Mouse (Mus musculus) retina, adult 2 months (tissue): ENCODE data around the gene Npr3.
"Not testable (repeated sequence)": the region's sequence is repeated elsewhere in the genome, so short reads cannot be mapped to it uniquely, and the experiment has no call there.

Experiments used
- DNase-seq: peaks from one replicate; pipeline ENCODE4 v3.0.0-alpha.2; 2012; ENCODE audit warnings: low read depth, low spot score

The Npr3 gene

DNA sequence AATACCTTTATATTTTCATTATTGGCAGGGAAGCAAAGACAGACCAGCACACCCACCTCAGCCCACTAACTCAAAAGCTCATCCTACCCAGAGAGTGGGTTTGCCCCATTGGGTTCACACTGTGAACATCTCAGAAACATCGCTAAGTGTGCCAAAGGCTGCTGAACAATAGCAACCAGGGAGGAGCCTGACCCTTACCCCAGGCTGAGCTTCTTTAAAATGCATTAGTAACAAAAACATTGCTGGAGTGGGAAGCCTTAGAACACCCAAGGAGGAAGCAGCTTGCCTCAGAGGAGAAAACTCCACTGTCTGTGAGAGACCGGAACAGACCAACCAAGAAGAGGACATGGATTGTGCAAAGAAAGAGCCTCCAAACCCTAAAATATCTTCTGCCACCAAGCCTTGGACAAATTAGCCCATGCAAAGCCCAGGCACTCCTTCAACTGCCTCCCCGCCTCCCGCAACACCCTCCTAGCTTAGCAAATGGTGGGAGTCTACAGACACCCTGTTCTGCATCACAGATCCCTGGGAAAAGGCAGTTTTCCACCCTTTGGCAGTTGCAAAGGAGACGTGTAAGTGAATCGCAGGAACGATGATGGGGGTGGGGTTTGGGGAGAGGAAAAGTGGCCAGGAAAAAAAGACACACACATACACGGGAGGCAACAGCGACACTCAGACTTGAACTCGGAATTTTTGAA lies 24.4 kb downstream of the Npr3 start:
- no peak for DNase-seq

GRCm38 (mm10) chr15:11881822-11882221 lies 25.3 kb downstream of the Npr3 start:
- no peak for DNase-seq

- DNase-seq: no peak
Observed at GRCm38 (mm10) chr15:11878334-11878733, 28.8 kb downstream of the Npr3 start.

GRCm38 (mm10) chr15:11877273-11877672 lies 29.8 kb downstream of the Npr3 start:
- DNase-seq: no peak

DNA sequence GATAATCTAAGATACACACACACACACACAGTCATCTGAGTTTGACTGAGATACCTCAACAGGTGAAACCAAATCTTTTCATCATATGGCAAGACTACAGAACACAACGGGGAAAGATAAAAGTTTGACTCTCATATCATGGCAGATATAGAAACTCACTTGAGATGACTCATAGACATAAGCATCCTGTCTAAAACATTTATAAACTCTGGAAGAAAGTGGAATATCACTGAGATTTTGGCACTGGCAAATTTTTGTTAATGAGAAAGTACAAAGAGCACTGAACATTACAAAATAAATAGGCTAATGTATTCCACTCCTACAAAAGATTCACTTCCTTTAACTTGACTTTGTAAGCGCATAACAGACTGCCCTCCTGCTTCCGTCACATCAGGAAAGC lies 40.2 kb downstream of the Npr3 start:
- DNase-seq: no peak

GRCm38 (mm10) chr15:11863540-11863818 lies 43.6 kb downstream of the Npr3 start:
- no peak for DNase-seq

DNA sequence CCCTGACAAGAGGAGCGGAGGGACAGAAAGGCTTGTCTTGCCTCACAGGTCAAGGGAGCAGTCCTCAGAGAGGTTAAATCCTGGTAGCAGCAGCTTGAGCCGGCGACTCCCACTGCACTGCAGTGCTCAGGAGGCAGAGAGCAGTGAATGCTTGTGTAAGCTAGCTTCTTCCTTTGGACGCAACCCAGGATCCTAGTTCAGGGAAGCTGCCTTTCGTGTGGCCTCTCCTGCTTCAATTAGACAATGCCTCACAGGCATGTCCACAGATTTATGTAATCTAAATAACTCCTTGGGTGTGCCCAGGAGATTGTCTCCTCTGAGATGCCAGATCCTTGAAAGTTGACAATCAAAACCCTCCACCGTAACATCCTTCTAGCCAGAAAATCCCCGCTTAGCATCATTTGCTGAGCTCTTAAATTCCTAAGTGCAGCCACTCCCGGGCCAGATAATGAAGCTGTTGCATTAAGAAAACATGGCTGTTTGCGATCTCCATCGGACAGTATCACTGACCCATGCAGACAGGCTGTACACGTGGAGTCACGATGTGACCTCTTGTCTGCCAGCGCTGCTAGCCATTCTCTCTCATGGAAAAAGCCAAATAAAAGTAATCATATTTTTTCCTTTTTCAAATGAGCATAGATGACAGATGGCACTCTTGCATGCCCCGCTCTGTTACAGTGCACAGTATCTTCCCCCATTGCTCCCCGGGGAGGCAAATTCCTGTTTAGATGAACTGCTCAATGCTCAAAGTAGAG lies 44.1 kb downstream of the Npr3 start:
- DNase-seq: no peak

DNA sequence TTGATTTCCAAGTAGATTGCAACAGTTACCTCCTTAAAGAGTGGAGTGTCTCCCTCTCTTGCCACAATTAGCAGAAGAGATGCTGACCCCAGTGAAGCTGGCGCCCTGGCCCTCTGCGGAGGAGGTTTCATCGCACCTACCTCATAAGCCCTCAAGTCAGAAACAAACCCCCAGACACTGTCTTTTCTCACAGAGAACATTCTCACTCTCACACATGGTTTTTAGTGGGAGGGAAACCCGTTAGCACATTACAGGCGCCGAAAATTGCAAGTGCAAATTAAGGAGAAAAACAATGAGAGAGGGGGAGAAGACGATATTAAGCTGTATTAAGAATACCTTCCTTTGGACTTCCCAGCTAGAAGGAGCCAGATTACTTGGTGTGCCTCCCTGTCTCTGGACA lies 44.8 kb downstream of the Npr3 start:
- no peak for DNase-seq

DNA sequence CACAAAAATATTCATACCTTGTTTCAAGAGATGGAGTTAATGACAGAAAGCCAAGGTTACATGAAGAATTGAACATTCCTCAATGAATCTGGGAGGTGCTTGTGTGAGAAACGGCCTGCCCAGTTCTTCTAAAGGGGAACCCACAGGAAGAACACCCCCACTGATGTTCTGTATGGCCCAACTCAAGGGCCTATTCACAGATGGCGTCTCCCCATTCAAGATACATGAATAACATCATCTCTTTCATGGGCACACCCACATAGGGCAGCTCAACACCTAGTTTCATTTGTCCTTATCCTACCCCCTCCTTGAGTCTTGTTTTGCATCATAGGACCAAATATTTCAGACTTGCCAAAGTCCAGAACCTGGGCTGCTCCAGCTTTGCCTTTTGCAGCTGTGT lies 46.8 kb downstream of the Npr3 start:
- no peak for DNase-seq

DNA sequence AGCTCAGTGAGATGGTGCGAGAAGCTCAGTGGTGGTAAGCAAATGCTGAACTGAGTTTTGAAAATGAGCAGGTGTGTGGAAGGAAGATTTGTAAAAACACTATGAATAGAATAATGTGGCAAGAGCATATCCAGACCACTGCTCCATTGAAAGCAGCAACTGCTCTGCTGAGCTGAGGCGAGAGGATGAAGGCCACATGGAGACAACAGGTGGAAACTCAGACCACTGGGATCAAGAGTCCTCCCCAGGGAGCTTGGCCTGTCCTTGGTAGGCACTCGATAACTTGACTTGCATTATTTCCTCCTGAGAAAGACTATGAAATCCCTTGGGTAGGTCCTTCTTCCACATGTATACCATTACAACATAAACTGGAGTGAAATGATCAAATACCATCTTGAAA lies 47.3 kb downstream of the Npr3 start:
- no peak for DNase-seq

GRCm38 (mm10) chr15:11858411-11858810 lies 48.7 kb downstream of the Npr3 start:
- no peak for DNase-seq

- DNase-seq: no peak
Observed at GRCm38 (mm10) chr15:11845204-11846062, 61.7 kb downstream of the Npr3 start.

DNA sequence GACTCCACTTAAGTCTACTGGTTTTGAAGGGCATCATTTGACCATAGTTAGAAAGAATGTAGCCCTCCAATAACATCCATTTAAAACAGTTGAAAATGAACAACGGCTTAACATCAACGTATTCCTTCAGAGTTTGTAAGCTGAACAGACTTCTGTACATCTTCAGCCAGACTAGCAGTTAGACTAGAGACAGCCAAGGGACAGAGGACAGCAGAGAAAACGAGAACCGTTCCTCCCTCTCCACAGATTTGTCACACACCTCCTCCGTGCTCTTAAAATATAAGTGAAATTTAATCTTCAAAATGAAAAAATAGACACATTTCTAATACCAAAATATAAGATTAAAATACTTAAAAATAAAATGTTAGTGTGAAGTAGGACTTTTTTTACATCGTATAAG lies 63.0 kb downstream of the Npr3 start:
- no peak for DNase-seq

DNA sequence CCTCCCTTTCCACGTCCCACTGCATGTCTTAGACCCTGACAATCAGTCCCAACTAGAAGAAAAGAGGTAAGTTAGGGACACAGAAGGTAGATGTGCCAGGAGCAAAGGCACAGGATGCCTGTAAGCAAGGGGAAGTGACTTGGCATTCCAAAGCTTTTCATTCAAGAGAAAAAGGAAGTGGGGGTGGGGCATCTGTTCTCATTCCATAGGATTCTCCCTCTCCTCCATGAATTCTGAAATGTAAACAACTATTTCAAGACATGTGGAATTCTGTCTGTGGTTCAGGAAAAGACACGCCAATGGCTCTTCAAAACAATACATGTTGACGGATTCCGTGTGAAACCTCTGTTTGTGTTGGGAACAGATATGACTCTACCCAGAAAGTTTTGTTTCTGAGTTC lies 65.3 kb downstream of the Npr3 start:
- DNase-seq: no peak

GRCm38 (mm10) chr15:11835913-11836312 lies 71.2 kb downstream of the Npr3 start:
- no peak for DNase-seq

GRCm38 (mm10) chr15:11822347-11822746 lies 84.7 kb downstream of the Npr3 start:
- not testable (repeated sequence) for DNase-seq

- DNase-seq: no peak
Observed at GRCm38 (mm10) chr15:11815551-11815950, 91.5 kb downstream of the Npr3 start.

- DNase-seq: no peak
Observed at GRCm38 (mm10) chr15:11803576-11803975, 103.5 kb downstream of the Npr3 start.

- DNase-seq: no peak
Observed at GRCm38 (mm10) chr15:11801863-11802722, 105.0 kb downstream of the Npr3 start.

DNA sequence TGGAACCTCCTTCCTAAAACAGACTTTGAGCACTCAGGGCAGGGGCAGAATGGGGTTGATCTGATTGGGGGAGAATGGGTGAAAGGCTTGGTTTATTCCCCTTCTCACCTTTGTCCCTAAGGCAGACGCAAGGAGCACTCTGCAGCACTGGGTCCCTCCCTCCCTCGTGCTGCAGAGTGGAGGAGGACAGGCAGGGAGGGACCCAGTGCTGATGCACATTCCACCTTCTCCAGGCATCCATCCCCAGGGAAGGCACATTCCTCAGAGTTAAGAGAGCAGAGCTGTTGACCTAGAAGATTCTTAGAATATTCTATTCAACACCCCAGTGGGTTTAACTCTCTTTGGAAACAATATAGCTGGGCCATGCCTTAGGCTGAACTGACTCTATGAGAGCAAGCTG lies 112.5 kb downstream of the Npr3 start:
- DNase-seq: no peak
